Mouse (Mus musculus): ENCODE data around the gene Wnt4.

DNA sequence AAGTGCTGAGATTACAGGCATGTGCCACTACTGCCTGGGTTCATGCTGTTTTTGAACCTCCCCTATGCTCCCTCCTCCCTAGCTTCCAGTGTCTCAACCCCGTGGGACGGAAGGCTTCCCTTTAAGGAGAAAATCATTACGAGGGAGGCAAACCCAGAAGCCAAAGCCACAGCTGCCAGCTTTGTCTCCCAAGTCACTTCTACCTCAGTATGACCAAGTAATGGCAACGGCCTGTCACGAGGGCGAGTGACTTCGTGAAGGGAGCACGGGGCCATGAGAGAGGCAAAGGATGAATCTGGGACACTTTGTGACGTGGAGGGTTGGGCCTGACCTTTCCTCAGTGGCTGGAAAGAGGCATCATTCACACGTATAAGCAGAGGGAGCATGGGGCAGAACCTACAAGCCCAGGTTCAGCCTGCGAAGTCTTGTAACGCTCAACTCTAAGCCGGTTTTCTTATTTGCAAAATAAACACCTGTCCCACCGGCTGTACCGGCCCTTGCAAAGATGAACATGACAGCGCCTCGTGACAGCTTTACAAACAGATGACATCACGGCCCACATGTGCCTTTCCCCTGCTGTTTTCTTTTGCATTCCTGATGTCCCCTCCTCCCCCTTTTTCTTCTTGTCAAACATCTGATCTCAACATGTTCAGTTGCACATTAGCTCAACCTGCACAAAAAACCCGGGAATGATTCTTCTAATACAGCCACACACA, 29.9 kb downstream of the Wnt4 start:
- TF ChIP-seq CTCF (IDR thresholded peaks at IDR 0.05) (no peak), POLR2A (IDR thresholded peaks at IDR 0.05; ENCODE audit: insufficient read depth, low read depth, low read length) (no peak), EP300 (IDR thresholded peaks at IDR 0.05; ENCODE audit: insufficient read depth, low read depth, low read length) (no peak)
